Mouse (Mus musculus) liver, adult 2 months (tissue): ENCODE measurements around the gene Zfp146.

ENCODE experiments used
- CTCF ChIP-seq: fragments of 200-500 bp; IDR thresholded peaks from 2 replicates; pipeline ENCODE4 v1.5.1; 2011; ENCODE audit warnings: low read depth, low read length, control low read depth
- POLR2A ChIP-seq: fragments of 200-500 bp; IDR thresholded peaks from 2 replicates; pipeline ENCODE4 v1.6.1; 2011; ENCODE audit warnings: low read length, control low read depth; ENCODE audit not compliant: insufficient read depth; ENCODE audit errors: extremely low read depth

- TF ChIP-seq CTCF: no peak
- no peak for TF ChIP-seq POLR2A
Observed at GRCm38 (mm10) chr7:30193581-30194100, 24.1 kb upstream of the Zfp146 start.
